Mouse (Mus musculus) erythroblast, embryonic 14.5 days (primary cell): ENCODE data around the gene Fam118a. TPM values are rescaled to one million over a fixed set of nuclear protein-coding genes. Genes with fewer than 3 reads are reported as not detected.
"Not testable (repeated sequence)": the region's sequence is repeated elsewhere in the genome, so short reads cannot be mapped to it uniquely, and the experiment has no call there.

Experiments
- H3K27me3 ChIP-seq: 2 replicates; pipeline ENCODE4 v1.6.1; 2012; ENCODE audit warnings: inconsistent platforms; ENCODE audit not compliant: control insufficient read depth
- H3K36me3 ChIP-seq: 2 replicates; pipeline ENCODE4 v1.6.1; 2012; ENCODE audit warnings: mild to moderate bottlenecking, inconsistent platforms; ENCODE audit not compliant: control insufficient read depth
- H3K4me1 ChIP-seq: 2 replicates; pipeline ENCODE4 v1.6.1; 2012; ENCODE audit warnings: inconsistent platforms; ENCODE audit not compliant: control insufficient read depth
- H3K4me3 ChIP-seq: replicated peaks from 2 replicates; pipeline ENCODE3; 2012; ENCODE audit warnings: moderate library complexity, mild to moderate bottlenecking, inconsistent platforms
- H3K9me3 ChIP-seq: 2 replicates; pipeline ENCODE4 v1.6.1; 2012; ENCODE audit warnings: low read length, inconsistent platforms, mixed read lengths; ENCODE audit not compliant: control insufficient read depth
- GATA1 ChIP-seq: IDR thresholded peaks from 2 replicates; pipeline ENCODE4 v1.6.1; 2012; ENCODE audit warnings: low read length, inconsistent platforms, mixed read lengths
- TAL1 ChIP-seq: IDR thresholded peaks from 3 replicates; pipeline ENCODE4 v1.6.1; 2012; ENCODE audit warnings: low read length, inconsistent platforms, mixed read lengths
- polyA plus RNA-seq: library from polyadenylated mRNA; stranded (reverse); fragments of >175 nt; gene quantifications from 2 replicates; pipeline ENCODE4 v1.2.3, GENCODE M21; 2012

Gene Fam118a
- polyA plus RNA-seq, 1 experiment, result 0.42 TPM

GRCm38 (mm10) chr15:85011895-85012661 lies 16.7 kb upstream of the Fam118a start:
- peaks cover 9% of the 10 kb centered on the region for H3K27me3 ChIP-seq
- H3K4me1 ChIP-seq, result no peaks in the 10 kb centered on the region; the same call in 1 of the 2 replicates
- TF ChIP-seq TAL1 (no peak), GATA1 (no peak)
- no peaks in the 10 kb centered on the region for H3K9me3 ChIP-seq
- no peak overlapping the region for H3K4me3 ChIP-seq
- H3K36me3 ChIP-seq, result no peaks in the 10 kb centered on the region

- H3K4me3 ChIP-seq, result no peak overlapping the region
- no peaks in the 10 kb centered on the region; the same call in 1 of the 2 replicates for H3K4me1 ChIP-seq
- H3K27me3 ChIP-seq, result peaks cover 14% of the 10 kb centered on the region
- no peak for TF ChIP-seq TAL1
- no peak for TF ChIP-seq GATA1
- no peaks in the 10 kb centered on the region for H3K9me3 ChIP-seq
- no peaks in the 10 kb centered on the region for H3K36me3 ChIP-seq
These were observed 16.1 kb upstream of the Fam118a start for GRCm38 (mm10) chr15:85012662-85013054.

GRCm38 (mm10) chr15:85015771-85016170 lies 13.0 kb upstream of the Fam118a start:
- Histone ChIP-seq H3K9me3 (no peaks in the 10 kb centered on the region), H3K36me3 (no peaks in the 10 kb centered on the region), H3K27me3 (peaks cover 16% of the 10 kb centered on the region), H3K4me3 (no peak overlapping the region), H3K4me1 (no peaks in the 10 kb centered on the region; the same call in 1 of the 2 replicates)
- TF ChIP-seq GATA1 (no peak), TAL1 (no peak)

- H3K36me3 ChIP-seq, result no peaks in the 10 kb centered on the region
- H3K27me3 ChIP-seq, result peaks cover 19% of the 10 kb centered on the region
- TF ChIP-seq TAL1 (no peak), GATA1 (no peak)
- H3K9me3 ChIP-seq, result no peaks in the 10 kb centered on the region
- no peaks in the 10 kb centered on the region; the same call in 1 of the 2 replicates for H3K4me1 ChIP-seq
- no peak within 1 kb of the TSS for H3K4me3 ChIP-seq
These were observed 11.6 kb upstream of the Fam118a start, which contains the start of gene Upk3a for GRCm38 (mm10) chr15:85016951-85017664. TSS of gene Upk3a (plus strand) at chr15:85017141.

- Histone ChIP-seq H3K27me3 (peaks cover 11% of the 10 kb centered on the region), H3K9me3 (no peaks in the 10 kb centered on the region), H3K36me3 (no peaks in the 10 kb centered on the region), H3K4me3 (no peak overlapping the region), H3K4me1 (no peaks in the 10 kb centered on the region)
- TF ChIP-seq TAL1, result no peak
- TF ChIP-seq GATA1, result no peak
These were observed 6.5 kb upstream of the Fam118a start for GRCm38 (mm10) chr15:85022211-85022610.

- Histone ChIP-seq H3K4me1 (peaks cover 6% of the 10 kb centered on the region), H3K4me3 (no peak overlapping the region), H3K36me3 (no peaks in the 10 kb centered on the region), H3K27me3 (peaks cover 5% of the 10 kb centered on the region; the same call in 1 of the 2 replicates), H3K9me3 (no peaks in the 10 kb centered on the region)
- TF ChIP-seq GATA1, result no peak
- TF ChIP-seq TAL1, result no peak
These were observed 2.6 kb upstream of the Fam118a start for GRCm38 (mm10) chr15:85026197-85026596.

- H3K27me3 ChIP-seq, result peaks cover 8% of the 10 kb centered on the region; the same call in 1 of the 2 replicates
- peaks cover 6% of the 10 kb centered on the region for H3K4me1 ChIP-seq
- H3K4me3 ChIP-seq, result no peak overlapping the region
- no peak for TF ChIP-seq TAL1
- TF ChIP-seq GATA1, result no peak
- no peaks in the 10 kb centered on the region for H3K36me3 ChIP-seq
- no peaks in the 10 kb centered on the region for H3K9me3 ChIP-seq
These were observed 1.0 kb upstream of the Fam118a start for GRCm38 (mm10) chr15:85027740-85028139.

- H3K4me1 ChIP-seq, H3K27me3 ChIP-seq, H3K9me3 ChIP-seq, H3K36me3 ChIP-seq, H3K4me3 ChIP-seq: not testable (repeated sequence)
These were observed 1.9 kb downstream of the Fam118a start for GRCm38 (mm10) chr15:85030643-85031042.

GRCm38 (mm10) chr15:85031866-85032265 lies 3.1 kb downstream of the Fam118a start:
- no peak for TF ChIP-seq TAL1
- no peak for TF ChIP-seq GATA1
- Histone ChIP-seq H3K9me3 (no peaks in the 10 kb centered on the region), H3K4me3 (no peak overlapping the region), H3K27me3 (peaks cover 8% of the 10 kb centered on the region), H3K4me1 (peaks cover 16% of the 10 kb centered on the region), H3K36me3 (no peaks in the 10 kb centered on the region)

- peaks cover 30% of the 10 kb centered on the region for H3K4me1 ChIP-seq
- not testable (repeated sequence) for H3K27me3 ChIP-seq, H3K4me3 ChIP-seq, H3K9me3 ChIP-seq, H3K36me3 ChIP-seq
These were observed 5.2 kb downstream of the Fam118a start for GRCm38 (mm10) chr15:85033916-85034315.
